25 mouse cellular contexts compared by ENCODE assay signal in genomic region chr6:122879781-122880505, GRCm38 (mm10). TPM values are rescaled to one million over a fixed set of nuclear protein-coding genes. Genes with fewer than 3 reads are reported as not detected.
A peak's percentile ranks its signal among the peaks of the same experiment; 100 is the strongest.
DNase-seq lines count a peak whose midpoint lies in the region; ATAC-seq and TF ChIP-seq lines count a peak whose summit lies in the region.
"Had no signal": no experiment of that assay in that cellular context is flagged by ENCODE, and none has a peak within 500 bp of the region (broad histone marks: within the 10 kb centered on the region; RNA-seq: fewer than 3 reads in every experiment).

No protein-coding gene starts in this region.

- H3K27me3 ChIP-seq in kidney, embryonic 14.5 days (ENCODE audit: control insufficient read depth, insufficient read depth, low read length), result no peaks in the 10 kb centered on the region
- H3K27me3 ChIP-seq in liver, embryonic 14.5 days (ENCODE audit: control insufficient read depth, insufficient read depth, low read length), result no peaks in the 10 kb centered on the region
- H3K27me3 ChIP-seq in liver, embryonic 16.5 days (ENCODE audit: control insufficient read depth, insufficient read depth, low read depth, low read length), result no peaks in the 10 kb centered on the region
- H3K27me3 ChIP-seq in forebrain, postnatal 0 days (ENCODE audit: insufficient read depth, low read length), result no peaks in the 10 kb centered on the region
- H3K27me3 ChIP-seq: forebrain, embryonic 15.5 days; heart, embryonic 13.5 days; midbrain, embryonic 13.5 days; Patski had no signal

- peaks cover 64% of the 10 kb centered on the region for H3K36me3 ChIP-seq in kidney, embryonic 14.5 days (ENCODE audit: control insufficient read depth, insufficient read depth, low read length)
- peaks cover 38% of the 10 kb centered on the region for H3K36me3 ChIP-seq in liver, embryonic 14.5 days (replicated peaks; ENCODE audit: control insufficient read depth, insufficient read depth, low read depth)
- peaks cover 41% of the 10 kb centered on the region for H3K36me3 ChIP-seq in liver, embryonic 16.5 days (ENCODE audit: control insufficient read depth, insufficient read depth)
- peaks cover 53% of the 10 kb centered on the region for H3K36me3 ChIP-seq in forebrain, postnatal 0 days (ENCODE audit: insufficient read depth)

- peak; percentile 37 for DNase-seq in kidney, adult 18-20 months
- DNase-seq in liver, embryonic 14.5 days (ENCODE audit: low read depth in 3 of 3, low spot score in 3 of 3), result no peak
- DNase-seq in liver, result no peak
- no peak for DNase-seq in forebrain, postnatal 0 days
- no peak for DNase-seq in Muller cell, postnatal 12 days (ENCODE audit: inconsistent ontology term)
- DNase-seq: adrenal gland, adult 2 months; cerebellum, adult 11 months; cerebellum, adult 9-11 months; gastrocnemius, postnatal 10 days; heart, postnatal 14 days; lung, adult 2 months; lung, postnatal 14 days; thymus, adult 2 months; thymus, postnatal 4 days had no signal

- H3K9ac ChIP-seq in kidney, embryonic 14.5 days (ENCODE audit: low read depth, low read length), result no peak overlapping the region
- no peak overlapping the region for H3K9ac ChIP-seq in liver, embryonic 14.5 days (replicated peaks)
- no peak overlapping the region for H3K9ac ChIP-seq in liver, embryonic 16.5 days (ENCODE audit: low read depth, low read length)
- no peak overlapping the region for H3K9ac ChIP-seq in forebrain, postnatal 0 days
- H3K9ac ChIP-seq: forebrain, embryonic 15.5 days; heart, embryonic 13.5 days; midbrain, embryonic 13.5 days had no signal

- H3K4me1 ChIP-seq in kidney, embryonic 14.5 days (ENCODE audit: control insufficient read depth, insufficient read depth, low read length), result peaks cover 9% of the 10 kb centered on the region; the same call in 1 of the 2 replicates
- peaks cover 9 to 13% of the 10 kb centered on the region in 2 experiments for H3K4me1 ChIP-seq in liver, embryonic 14.5 days (replicated peaks; ENCODE audit: control insufficient read depth in 2 of 2, insufficient read depth in 2 of 2, low read length in 1 of 2)
- peaks cover 13% of the 10 kb centered on the region for H3K4me1 ChIP-seq in liver, embryonic 16.5 days (ENCODE audit: control insufficient read depth, low read depth, low read length)
- H3K4me1 ChIP-seq in forebrain, postnatal 0 days (ENCODE audit: insufficient read depth), result peaks cover 6% of the 10 kb centered on the region

- no peak for TF ChIP-seq CTCF in liver, embryonic 14.5 days (IDR thresholded peaks at IDR 0.05; ENCODE audit: low read depth)
- TF ChIP-seq CTCF in forebrain, postnatal 0 days (IDR thresholded peaks at IDR 0.05; ENCODE audit: low read depth), result no peak

- WGBS in kidney, embryonic 14.5 days, result 88% methylated on average over 7 of the region's 7 CpGs
- WGBS in liver, embryonic 14.5 days (ENCODE audit: insufficient replicate concordance), result 81% methylated on average over 7 of the region's 7 CpGs
- WGBS in liver, embryonic 16.5 days (ENCODE audit: insufficient replicate concordance), result 72% methylated on average over 7 of the region's 7 CpGs
- WGBS in forebrain, postnatal 0 days, result 94% methylated on average over 7 of the region's 7 CpGs

- no peak overlapping the region for H3K27ac ChIP-seq in kidney, embryonic 14.5 days (ENCODE audit: low read depth, low read length)
- H3K27ac ChIP-seq in liver, embryonic 14.5 days, result no peak overlapping the region
- peak overlapping the region; percentile 55 for H3K27ac ChIP-seq in liver, embryonic 16.5 days (ENCODE audit: low read length)
- no peak overlapping the region for H3K27ac ChIP-seq in forebrain, postnatal 0 days (ENCODE audit: low read depth, low read length)
- H3K27ac ChIP-seq: embryonic facial prominence, embryonic 10.5 days; forebrain, embryonic 15.5 days; heart, embryonic 13.5 days; midbrain, embryonic 13.5 days; stomach, postnatal 0 days had no signal

- no peak for TF ChIP-seq EP300 in liver, embryonic 14.5 days (IDR thresholded peaks at IDR 0.05; ENCODE audit: low read depth)

- H3K4me2 ChIP-seq in kidney, embryonic 14.5 days (replicated peaks; ENCODE audit: low read depth, low read length), result no peak overlapping the region
- H3K4me2 ChIP-seq in liver, embryonic 14.5 days (ENCODE audit: low read depth), result no peak overlapping the region
- no peak overlapping the region for H3K4me2 ChIP-seq in liver, embryonic 16.5 days (ENCODE audit: low read depth, low read length)
- H3K4me2 ChIP-seq in forebrain, postnatal 0 days (ENCODE audit: low read depth), result no peak overlapping the region
- H3K4me2 ChIP-seq: forebrain, embryonic 15.5 days; heart, embryonic 13.5 days; midbrain, embryonic 13.5 days had no signal

- no peaks in the 10 kb centered on the region for H3K9me3 ChIP-seq in kidney, embryonic 14.5 days (ENCODE audit: control insufficient read depth, low read length)
- H3K9me3 ChIP-seq in liver, embryonic 14.5 days (ENCODE audit: control insufficient read depth, low read length), result no peaks in the 10 kb centered on the region
- no peaks in the 10 kb centered on the region for H3K9me3 ChIP-seq in liver, embryonic 16.5 days (replicated peaks; ENCODE audit: control insufficient read depth, low read length)
- H3K9me3 ChIP-seq in forebrain, postnatal 0 days (ENCODE audit: low read length), result no peaks in the 10 kb centered on the region
- H3K9me3 ChIP-seq: embryonic facial prominence, embryonic 10.5 days; forebrain, embryonic 15.5 days; heart, embryonic 13.5 days; midbrain, embryonic 13.5 days had no signal

- ATAC-seq in kidney, embryonic 14.5 days (ENCODE audit: low FRiP score, low TSS enrichment), result no peak
- ATAC-seq in liver, embryonic 14.5 days (ENCODE audit: insufficient read depth), result peak; percentile 24; the same call in 1 of the 2 replicates
- ATAC-seq in liver, embryonic 16.5 days (ENCODE audit: low read depth), result peak; percentile 72
- ATAC-seq in forebrain, postnatal 0 days, result no peak
- ATAC-seq: CD4-positive, CD25-positive, alpha-beta regulatory T cell, adult 4 months; forebrain, embryonic 15.5 days; midbrain, embryonic 13.5 days; Patski had no signal

- H3K4me3 ChIP-seq in kidney, embryonic 14.5 days (ENCODE audit: low read length), result no peak overlapping the region
- no peak overlapping the region for H3K4me3 ChIP-seq in liver, embryonic 14.5 days (ENCODE audit: insufficient read depth in 1 of 2, low read depth in 2 of 2, low read length in 2 of 2)
- H3K4me3 ChIP-seq in liver, embryonic 16.5 days (ENCODE audit: low read depth, low read length), result no peak overlapping the region
- no peak overlapping the region for H3K4me3 ChIP-seq in forebrain, postnatal 0 days (ENCODE audit: low read depth, low read length)
- H3K4me3 ChIP-seq: embryonic facial prominence, embryonic 10.5 days; forebrain, embryonic 15.5 days; heart, embryonic 13.5 days; midbrain, embryonic 13.5 days had no signal

RNA-seq across cellular contexts. Expression of gene Necap1, which starts 5.7 kb away (rescaled TPM):
- 37.4 and 56.3 TPM in 2 replicates for polyA plus RNA-seq in kidney, embryonic 14.5 days (2014; fragmentation: Nextera tagmentation; extraction: Ambion mirVana)
- polyA plus RNA-seq in liver, embryonic 14.5 days (2012; rRNA removed), result 13.6 and 13.8 TPM in 2 replicates
- 17.9 and 20.1 TPM in 2 replicates for polyA plus RNA-seq in liver, embryonic 14.5 days (2014; fragmentation: Nextera tagmentation; extraction: Ambion mirVana)
- polyA plus RNA-seq in liver, embryonic 16.5 days (2015; fragmentation: Nextera tagmentation; extraction: Ambion mirVana), result 26.0 and 27.6 TPM in 2 replicates
- 131 and 146 TPM in 2 replicates for total RNA-seq in forebrain, postnatal 0 days (2014; rRNA removed)
- 134 and 152 TPM in 2 replicates for polyA plus RNA-seq in forebrain, postnatal 0 days (2015; fragmentation: Nextera tagmentation; extraction: Ambion mirVana)

RNA-seq across cellular contexts. Expression of gene C3ar1, which starts 24.0 kb away (rescaled TPM):
- 1.0 and 1.7 TPM in 2 replicates for polyA plus RNA-seq in kidney, embryonic 14.5 days (2014; fragmentation: Nextera tagmentation; extraction: Ambion mirVana)
- 0.55 and 0.57 TPM in 2 replicates for polyA plus RNA-seq in liver, embryonic 14.5 days (2012; rRNA removed)
- polyA plus RNA-seq in liver, embryonic 14.5 days (2014; fragmentation: Nextera tagmentation; extraction: Ambion mirVana), result 0.59 and 0.66 TPM in 2 replicates
- polyA plus RNA-seq in liver, embryonic 16.5 days (2015; fragmentation: Nextera tagmentation; extraction: Ambion mirVana), result 0.99 and 1.1 TPM in 2 replicates
- 1.5 and 2.3 TPM in 2 replicates for total RNA-seq in forebrain, postnatal 0 days (2014; rRNA removed)
- 1.7 and 1.8 TPM in 2 replicates for polyA plus RNA-seq in forebrain, postnatal 0 days (2015; fragmentation: Nextera tagmentation; extraction: Ambion mirVana)
- total RNA-seq: common myeloid progenitor, adult 5-6 weeks had no signal
- polyA plus RNA-seq: Patski had no signal

RNA-seq across cellular contexts. Expression of gene Clec4a1, which starts 41.7 kb away (rescaled TPM):
- 2.8 and 3.6 TPM in 2 replicates for polyA plus RNA-seq in kidney, embryonic 14.5 days (2014; fragmentation: Nextera tagmentation; extraction: Ambion mirVana)
- 1.8 and 3.0 TPM in 2 replicates for polyA plus RNA-seq in liver, embryonic 14.5 days (2012; rRNA removed)
- 4.1 and 5.9 TPM in 2 replicates for polyA plus RNA-seq in liver, embryonic 14.5 days (2014; fragmentation: Nextera tagmentation; extraction: Ambion mirVana)
- 6.4 and 6.5 TPM in 2 replicates for polyA plus RNA-seq in liver, embryonic 16.5 days (2015; fragmentation: Nextera tagmentation; extraction: Ambion mirVana)
- 1.0 and 2.1 TPM in 2 replicates for total RNA-seq in forebrain, postnatal 0 days (2014; rRNA removed)
- polyA plus RNA-seq in forebrain, postnatal 0 days (2015; fragmentation: Nextera tagmentation; extraction: Ambion mirVana), result 1.8 and 2.3 TPM in 2 replicates
- total RNA-seq: ES-E14 had no signal

Comparison
In these comparisons a context has a peak if more than half of its experiments do, and no peak if none do; other contexts are left out.
1. ATAC-seq: peak in liver, embryonic 14.5 days (single experiment) and liver, embryonic 16.5 days (single experiment); none in kidney, embryonic 14.5 days (single experiment) and forebrain, postnatal 0 days (single experiment).